Mouse (Mus musculus): ENCODE results near the gene Oas3.

The Oas3 gene

GRCm38 (mm10) chr5:120703660-120704059 lies 73.8 kb downstream of the Oas3 start:
- DNase-seq (ENCODE audit: low spot score), result no peak

Measured in urinary bladder, postnatal 25 days (tissue).